Mouse (Mus musculus) hindbrain, embryonic 13.5 days (tissue): Measurements from ENCODE around the gene Rplp0. TPM values are rescaled to one million over a fixed set of nuclear protein-coding genes. Genes with fewer than 3 reads are reported as not detected.

Experiments
- microRNA-seq: library from miRNA; unstranded; fragments of <30 nt; microRNA quantifications from one replicate; pipeline ENCODE4, GENCODE M21; 2016
- polyA plus RNA-seq: library from polyadenylated mRNA; unstranded; fragments of >200 nt; fragmentation: Nextera tagmentation; extraction: Ambion mirVana; gene quantifications from 2 replicates; pipeline ENCODE4 v1.2.1, GENCODE M21; 2015

The Rplp0 gene
- polyA plus RNA-seq, 1 experiment from 2014 or later: 895 TPM

Small RNA genes within 50 kb of the gene (microRNA-seq; reads per million reads assigned to microRNA genes)
- not detected for gene Mir7029

Other genes with a start within 250 kb of the Rplp0 start
- 165 and 181 TPM in 2 replicates for gene Srsf9, start 232.3 kb upstream of the Rplp0 start, polyA plus RNA-seq
- 31.8 and 32.6 TPM in 2 replicates for gene Gatc, start 218.3 kb upstream of the Rplp0 start, polyA plus RNA-seq
- gene Triap1, start 218.2 kb upstream of the Rplp0 start, polyA plus RNA-seq: 51.7 and 57.6 TPM in 2 replicates
- 1,031 and 1,095 TPM in 2 replicates for gene Cox6a1, start 210.5 kb upstream of the Rplp0 start, polyA plus RNA-seq
- 71.8 and 76.9 TPM in 2 replicates for gene Msi1, start 129.9 kb upstream of the Rplp0 start, polyA plus RNA-seq
- gene Pla2g1b, start 93.2 kb upstream of the Rplp0 start, polyA plus RNA-seq: not detected in 2 replicates
- 30.0 TPM in 2 replicates for gene Sirt4, start 74.7 kb upstream of the Rplp0 start, polyA plus RNA-seq
- gene Pxn, start 52.8 kb upstream of the Rplp0 start, polyA plus RNA-seq: 19.9 and 23.4 TPM in 2 replicates
- 42.2 and 42.4 TPM in 2 replicates for gene Gcn1l1, start 5.8 kb downstream of the Rplp0 start, polyA plus RNA-seq
- gene Rab35, start 72.4 kb downstream of the Rplp0 start, polyA plus RNA-seq: 17.1 and 17.8 TPM in 2 replicates
- 28.3 and 33.1 TPM in 2 replicates for gene Bicdl1, start 172.2 kb downstream of the Rplp0 start, polyA plus RNA-seq